8 mouse cellular contexts compared by ENCODE assay signal in genomic region chr1:162866280-162866681, GRCm38 (mm10). TPM values are rescaled to one million over a fixed set of nuclear protein-coding genes. Genes with fewer than 3 reads are reported as not detected.
A peak's percentile ranks its signal among the peaks of the same experiment; 100 is the strongest.
DNase-seq lines count a peak whose midpoint lies in the region; ATAC-seq and TF ChIP-seq lines count a peak whose summit lies in the region.

TSS of gene Fmo1 (minus strand) at chr1:162866610.

- no peak for ATAC-seq in kidney, postnatal 0 days (replicated peaks; ENCODE audit: low FRiP score, low read depth)
- no peak for ATAC-seq in granulocyte monocyte progenitor cell, adult 5-6 weeks (replicated peaks; ENCODE audit: poor library complexity, severe bottlenecking)

- 34% methylated on average over 7 of the region's 7 CpGs for WGBS in kidney, postnatal 0 days
- WGBS in hindbrain, embryonic 10.5 days, result 74% methylated on average over 7 of the region's 7 CpGs

- 0 out of 2 replicates have a peak, but pooled peaks cover 7% of the 10 kb centered on the region for H3K4me1 ChIP-seq in kidney, postnatal 0 days (replicated peaks; ENCODE audit: insufficient read depth, low read length)
- no peaks in the 10 kb centered on the region for H3K4me1 ChIP-seq in cortical plate, adult 2 months (ENCODE audit: control insufficient read depth, insufficient read depth, low read length)
- H3K4me1 ChIP-seq in hindbrain, embryonic 10.5 days (replicated peaks), result peaks cover 11% of the 10 kb centered on the region

- no peak within 1 kb of the TSS for H3K4me2 ChIP-seq in kidney, postnatal 0 days (ENCODE audit: low read length)

- no peak for TF ChIP-seq CTCF in kidney, postnatal 0 days (IDR thresholded peaks at IDR 0.05; ENCODE audit: low read depth)
- TF ChIP-seq CTCF in cortical plate, adult 2 months (IDR thresholded peaks at IDR 0.05; ENCODE audit: extremely low read depth, insufficient read depth, low read length), result no peak

- DNase-seq in kidney, postnatal 0 days (ENCODE audit: low spot score), result no peak
- no peak for DNase-seq in kidney, postnatal 14 days
- no peak for DNase-seq in hindbrain, embryonic 10.5 days (ENCODE audit: low spot score)
- DNase-seq in lung, postnatal 10 days, result peak; percentile 48
- no peak for DNase-seq in cerebellum, adult 11-12 months
- DNase-seq in cerebellum, postnatal 4 days (ENCODE audit: low spot score in 2 of 2), result no peak

- H3K36me3 ChIP-seq in kidney, postnatal 0 days (ENCODE audit: insufficient read depth, low read length), result no peaks in the 10 kb centered on the region
- no peaks in the 10 kb centered on the region for H3K36me3 ChIP-seq in hindbrain, embryonic 10.5 days

- no peaks in the 10 kb centered on the region for H3K9me3 ChIP-seq in kidney, postnatal 0 days (replicated peaks; ENCODE audit: low read length)
- H3K9me3 ChIP-seq in hindbrain, embryonic 10.5 days, result no peaks in the 10 kb centered on the region

- H3K27me3 ChIP-seq in kidney, postnatal 0 days (ENCODE audit: insufficient read depth, low read length), result no peaks in the 10 kb centered on the region
- no peaks in the 10 kb centered on the region for H3K27me3 ChIP-seq in hindbrain, embryonic 10.5 days (ENCODE audit: insufficient read depth, poor library complexity, severe bottlenecking)

- H3K9ac ChIP-seq in kidney, postnatal 0 days (ENCODE audit: low read depth, low read length), result no peak within 1 kb of the TSS

- no peak for TF ChIP-seq POLR2A in cortical plate, adult 2 months (IDR thresholded peaks at IDR 0.05; ENCODE audit: extremely low read depth, insufficient read depth, low read length)

- no peak within 1 kb of the TSS for H3K4me3 ChIP-seq in kidney, postnatal 0 days (replicated peaks; ENCODE audit: low read depth, low read length)
- no peak within 1 kb of the TSS for H3K4me3 ChIP-seq in cortical plate, adult 2 months (ENCODE audit: insufficient read depth, low read length)
- H3K4me3 ChIP-seq in hindbrain, embryonic 10.5 days, result no peak within 1 kb of the TSS

- H3K27ac ChIP-seq in kidney, postnatal 0 days, result peak within 1 kb of the TSS; percentile 36; the same call in 1 of the 2 replicates
- no peak within 1 kb of the TSS for H3K27ac ChIP-seq in cortical plate, adult 2 months (ENCODE audit: insufficient read depth, low read length)
- no peak within 1 kb of the TSS for H3K27ac ChIP-seq in hindbrain, embryonic 10.5 days

RNA-seq across cellular contexts. Expression of gene Fmo1, which starts in this region (rescaled TPM):
- polyA plus RNA-seq in kidney, postnatal 0 days (2015; fragmentation: Nextera tagmentation; extraction: Ambion mirVana), result 82.2 and 82.5 TPM in 2 replicates
- polyA plus RNA-seq in cortical plate, adult 2 months (2012; rRNA removed), result 21.4 and 25.3 TPM in 2 replicates
- 11.3 and 11.6 TPM in 2 replicates for polyA plus RNA-seq in hindbrain, embryonic 10.5 days (2016; fragmentation: Nextera tagmentation; extraction: Ambion mirVana)
- not detected in 2 replicates for total RNA-seq in granulocyte monocyte progenitor cell, adult 5-6 weeks (2014; fragmentation: Nextera tagmentation)
- 0.10 TPM in 1 of 2 replicates, not detected in the other for total RNA-seq in granulocyte monocyte progenitor cell, adult 5-6 weeks (2017)
